Mouse (Mus musculus) limb, embryonic 11.5 days (tissue): ENCODE data around the gene Pald1. TPM values are rescaled to one million over a fixed set of nuclear protein-coding genes. Genes with fewer than 3 reads are reported as not detected.

Experiments
- ATAC-seq: fragments of 200-750 bp; cut with Nextera tagmentation; 2 replicates; pipeline ENCODE4 v1.8.0; 2017; ENCODE audit warnings: low read depth; ENCODE audit not compliant: insufficient number of reproducible peaks, low FRiP score, low TSS enrichment
- DNase-seq: peaks from one replicate; pipeline ENCODE4 v3.0.0-alpha.2; 2015; ENCODE audit warnings: low spot score
- H3K27ac ChIP-seq: fragments of 300-500 bp; sonication (generic); replicated peaks from 2 replicates; pipeline ENCODE4 v1.5.1; 2014; ENCODE audit warnings: low read depth, mild to moderate bottlenecking, low read length
- H3K27me3 ChIP-seq: fragments of 300-500 bp; sonication (generic); 2 replicates; pipeline ENCODE4 v1.6.1; 2014; ENCODE audit warnings: mild to moderate bottlenecking, low read length, mixed read lengths; ENCODE audit not compliant: control insufficient read depth, insufficient read depth
- H3K36me3 ChIP-seq: fragments of 300-500 bp; sonication (generic); 2 replicates; pipeline ENCODE4 v1.6.1; 2014; ENCODE audit warnings: mild to moderate bottlenecking, low read length, moderate library complexity, mixed read lengths; ENCODE audit not compliant: control insufficient read depth, insufficient read depth
- H3K4me1 ChIP-seq: fragments of 300-500 bp; sonication (generic); 2 replicates; pipeline ENCODE4 v1.6.1; 2014; ENCODE audit warnings: low read length, mixed read lengths; ENCODE audit not compliant: control insufficient read depth, insufficient read depth
- H3K4me2 ChIP-seq: fragments of 300-500 bp; sonication (generic); 2 replicates; pipeline ENCODE4 v1.6.1; 2014; ENCODE audit warnings: low read depth, mild to moderate bottlenecking, moderate library complexity; ENCODE audit not compliant: severe bottlenecking
- H3K4me3 ChIP-seq: fragments of 300-500 bp; sonication (generic); 2 replicates; pipeline ENCODE4 v1.5.1; 2014; ENCODE audit warnings: low read depth, low read length
- H3K9ac ChIP-seq: fragments of 300-500 bp; sonication (generic); 2 replicates; pipeline ENCODE4 v1.6.1; 2014; ENCODE audit warnings: mild to moderate bottlenecking, low read length
- H3K9me3 ChIP-seq: fragments of 300-500 bp; sonication (generic); 2 replicates; pipeline ENCODE4 v1.6.1; 2016; ENCODE audit warnings: low read length; ENCODE audit not compliant: control insufficient read depth
- WGBS: fragments of 180-500 bp; shearing (Covaris S2); extraction: QIAGEN DNeasy Blood & Tissue Kit; methylation state at CpG from one replicate; pipeline ENCODE4 v1.1.7; 2014; 5-methylcytosine and 5-hydroxymethylcytosine counted together
- polyA plus RNA-seq: library from polyadenylated mRNA; unstranded; fragments of >200 nt; fragmentation: Nextera tagmentation; extraction: Ambion mirVana; gene quantifications from 2 replicates; pipeline ENCODE4 v1.2.1, GENCODE M21; 2014

The Pald1 gene
- polyA plus RNA-seq, 1 experiment from 2014 or later = 17.0 TPM

- no peak overlapping the region for H3K4me3 ChIP-seq
- DNase-seq (no peak), ATAC-seq (no peak)
- no peaks in the 10 kb centered on the region; the same call in 1 of the 2 replicates for H3K36me3 ChIP-seq
- no peak overlapping the region for H3K27ac ChIP-seq
- 82% methylated on average over 8 of the region's 8 CpGs for WGBS
- H3K9ac ChIP-seq = no peak overlapping the region
- H3K9me3 ChIP-seq = no peaks in the 10 kb centered on the region
- 0 out of 2 replicates have a peak, but pooled peaks cover 4% of the 10 kb centered on the region for H3K4me1 ChIP-seq
- H3K4me2 ChIP-seq = no peak overlapping the region
- no peaks in the 10 kb centered on the region for H3K27me3 ChIP-seq
Measured at GRCm38 (mm10) chr10:61345179-61345578, 38.2 kb downstream of the Pald1 start.

GRCm38 (mm10) chr10:61343950-61344349 lies 39.4 kb downstream of the Pald1 start:
- H3K4me3 ChIP-seq = no peak overlapping the region
- no peaks in the 10 kb centered on the region for H3K36me3 ChIP-seq
- H3K4me1 ChIP-seq = 0 out of 2 replicates have a peak, but pooled peaks cover 4% of the 10 kb centered on the region
- no peak overlapping the region for H3K9ac ChIP-seq
- ATAC-seq (no peak), DNase-seq (peak; percentile 69)
- H3K9me3 ChIP-seq = no peaks in the 10 kb centered on the region
- H3K27ac ChIP-seq = no peak overlapping the region
- WGBS = 59% methylated on average over 8 of the region's 8 CpGs
- no peak overlapping the region for H3K4me2 ChIP-seq
- no peaks in the 10 kb centered on the region for H3K27me3 ChIP-seq

- H3K36me3 ChIP-seq = no peaks in the 10 kb centered on the region
- no peak for ATAC-seq
- WGBS = 88% methylated on average over 13 of the region's 13 CpGs
Measured at GRCm38 (mm10) chr10:61342750-61343149, 40.6 kb downstream of the Pald1 start.

GRCm38 (mm10) chr10:61341557-61341956 lies 41.8 kb downstream of the Pald1 start:
- no peaks in the 10 kb centered on the region for H3K27me3 ChIP-seq
- DNase-seq (peak; percentile 83), ATAC-seq (no peak)
- H3K4me3 ChIP-seq = no peak overlapping the region
- H3K4me1 ChIP-seq = 0 out of 2 replicates have a peak, but pooled peaks cover 3% of the 10 kb centered on the region
- no peak overlapping the region for H3K4me2 ChIP-seq
- H3K9me3 ChIP-seq = no peaks in the 10 kb centered on the region
- no peak overlapping the region for H3K27ac ChIP-seq
- no peak overlapping the region for H3K9ac ChIP-seq
- 66% methylated on average over 6 of the region's 6 CpGs for WGBS
- no peaks in the 10 kb centered on the region for H3K36me3 ChIP-seq

More at GRCm38 (mm10) chr10:61342750-61343149, 40.6 kb downstream of the Pald1 start:
- no peak overlapping the region for H3K9ac ChIP-seq
- 0 out of 2 replicates have a peak, but pooled peaks cover 4% of the 10 kb centered on the region for H3K4me1 ChIP-seq
- H3K9me3 ChIP-seq = no peaks in the 10 kb centered on the region
- DNase-seq = no peak
- no peaks in the 10 kb centered on the region for H3K27me3 ChIP-seq
- no peak overlapping the region for H3K27ac ChIP-seq
- H3K4me3 ChIP-seq = no peak overlapping the region
- no peak overlapping the region for H3K4me2 ChIP-seq

- Histone ChIP-seq H3K9me3 (no peaks in the 10 kb centered on the region), H3K4me2 (no peak overlapping the region), H3K27ac (no peak overlapping the region), H3K27me3 (no peaks in the 10 kb centered on the region), H3K9ac (no peak overlapping the region), H3K36me3 (no peaks in the 10 kb centered on the region), H3K4me1 (no peaks in the 10 kb centered on the region), H3K4me3 (no peak overlapping the region)
- DNase-seq = no peak
- no peak for ATAC-seq
- WGBS = 94% methylated on average over 5 of the region's 5 CpGs
Measured at GRCm38 (mm10) chr10:61341045-61341444, 42.3 kb downstream of the Pald1 start.

GRCm38 (mm10) chr10:61340247-61340646 lies 43.1 kb downstream of the Pald1 start:
- H3K27ac ChIP-seq = no peak overlapping the region
- H3K4me2 ChIP-seq = no peak overlapping the region
- H3K36me3 ChIP-seq = no peaks in the 10 kb centered on the region
- DNase-seq (no peak), ATAC-seq (no peak)
- H3K9ac ChIP-seq = no peak overlapping the region
- H3K27me3 ChIP-seq = no peaks in the 10 kb centered on the region
- 77% methylated on average over 9 of the region's 9 CpGs for WGBS
- H3K9me3 ChIP-seq = no peaks in the 10 kb centered on the region
- no peak overlapping the region for H3K4me3 ChIP-seq
- H3K4me1 ChIP-seq = no peaks in the 10 kb centered on the region

GRCm38 (mm10) chr10:61339216-61339615 lies 44.1 kb downstream of the Pald1 start:
- no peak overlapping the region for H3K4me2 ChIP-seq
- H3K4me1 ChIP-seq = no peaks in the 10 kb centered on the region
- H3K9ac ChIP-seq = no peak overlapping the region
- no peak overlapping the region for H3K27ac ChIP-seq
- ATAC-seq (no peak), DNase-seq (no peak)
- no peaks in the 10 kb centered on the region for H3K36me3 ChIP-seq
- no peaks in the 10 kb centered on the region for H3K27me3 ChIP-seq
- H3K4me3 ChIP-seq = no peak overlapping the region
- H3K9me3 ChIP-seq = no peaks in the 10 kb centered on the region
- 88% methylated on average over 9 of the region's 9 CpGs for WGBS

- 86% methylated on average over 11 of the region's 11 CpGs for WGBS
Measured at GRCm38 (mm10) chr10:61337665-61338064, 45.7 kb downstream of the Pald1 start.

GRCm38 (mm10) chr10:61336592-61336991 lies 46.7 kb downstream of the Pald1 start:
- 77% methylated on average over 5 of the region's 5 CpGs for WGBS

More at GRCm38 (mm10) chr10:61337665-61338064, 45.7 kb downstream of the Pald1 start:
- Histone ChIP-seq H3K27ac (no peak overlapping the region), H3K4me1 (no peaks in the 10 kb centered on the region), H3K4me2 (no peak overlapping the region), H3K4me3 (no peak overlapping the region), H3K27me3 (no peaks in the 10 kb centered on the region), H3K9me3 (no peaks in the 10 kb centered on the region), H3K9ac (no peak overlapping the region), H3K36me3 (no peaks in the 10 kb centered on the region)
- ATAC-seq = no peak
- no peak for DNase-seq

More at GRCm38 (mm10) chr10:61336592-61336991, 46.7 kb downstream of the Pald1 start:
- Histone ChIP-seq H3K4me1 (no peaks in the 10 kb centered on the region), H3K27me3 (no peaks in the 10 kb centered on the region), H3K27ac (no peak overlapping the region), H3K4me3 (no peak overlapping the region), H3K9ac (no peak overlapping the region), H3K9me3 (no peaks in the 10 kb centered on the region), H3K36me3 (no peaks in the 10 kb centered on the region), H3K4me2 (no peak overlapping the region)
- no peak for DNase-seq
- no peak for ATAC-seq
